Mouse (Mus musculus) heart, embryonic 15.5 days (tissue): Measurements from ENCODE around the gene Tnfsf9. TPM values are rescaled to one million over a fixed set of nuclear protein-coding genes. Genes with fewer than 3 reads are reported as not detected.
"Not testable (repeated sequence)": the region's sequence is repeated elsewhere in the genome, so short reads cannot be mapped to it uniquely, and the experiment has no call there.

ENCODE experiments used
- ATAC-seq: fragments of 200-750 bp; cut with Nextera tagmentation; replicated peaks from 2 replicates; pipeline ENCODE4 v1.8.0; 2017; ENCODE audit warnings: low read depth, moderate TSS enrichment; ENCODE audit not compliant: insufficient number of reproducible peaks, insufficient read depth, low FRiP score
- H3K27ac ChIP-seq: fragments of 300-500 bp; sonication (generic); 2 replicates; pipeline ENCODE4 v1.5.1; 2015; ENCODE audit warnings: mild to moderate bottlenecking, inconsistent platforms
- H3K27me3 ChIP-seq: fragments of 300-500 bp; sonication (generic); 2 replicates; pipeline ENCODE4 v1.6.1; 2015; ENCODE audit warnings: inconsistent platforms
- H3K36me3 ChIP-seq: fragments of 300-500 bp; sonication (generic); 2 replicates; pipeline ENCODE4 v1.6.1; 2015; ENCODE audit warnings: mild to moderate bottlenecking, inconsistent platforms
- H3K4me1 ChIP-seq: fragments of 300-500 bp; sonication (generic); replicated peaks from 2 replicates; pipeline ENCODE4 v1.6.1; 2015; ENCODE audit warnings: inconsistent platforms
- H3K4me2 ChIP-seq: fragments of 300-500 bp; sonication (generic); 2 replicates; pipeline ENCODE4 v1.6.1; 2015; ENCODE audit warnings: inconsistent platforms, mild to moderate bottlenecking, moderate library complexity
- H3K4me3 ChIP-seq: fragments of 300-500 bp; sonication (generic); 2 replicates; pipeline ENCODE4 v1.5.1; 2015; ENCODE audit warnings: mild to moderate bottlenecking, inconsistent platforms
- H3K9ac ChIP-seq: fragments of 300-500 bp; sonication (generic); 2 replicates; pipeline ENCODE4 v1.6.1; 2015; ENCODE audit warnings: mild to moderate bottlenecking, inconsistent platforms
- H3K9me3 ChIP-seq: fragments of 300-500 bp; sonication (generic); replicated peaks from 2 replicates; pipeline ENCODE4 v1.6.1; 2016; ENCODE audit warnings: inconsistent platforms
- WGBS: fragments of 180-500 bp; shearing (Covaris S2); methylation state at CpG from one replicate; pipeline ENCODE4 v1.1.7; 2015; ENCODE audit warnings: mixed read lengths; 5-methylcytosine and 5-hydroxymethylcytosine counted together
- polyA plus RNA-seq: library from polyadenylated mRNA; unstranded; fragments of >200 nt; fragmentation: Nextera tagmentation; extraction: Ambion mirVana; gene quantifications from 2 replicates; pipeline ENCODE4 v1.2.1, GENCODE M21; 2015

The Tnfsf9 gene
- polyA plus RNA-seq, 1 experiment from 2014 or later, result 3.0 TPM

DNA sequence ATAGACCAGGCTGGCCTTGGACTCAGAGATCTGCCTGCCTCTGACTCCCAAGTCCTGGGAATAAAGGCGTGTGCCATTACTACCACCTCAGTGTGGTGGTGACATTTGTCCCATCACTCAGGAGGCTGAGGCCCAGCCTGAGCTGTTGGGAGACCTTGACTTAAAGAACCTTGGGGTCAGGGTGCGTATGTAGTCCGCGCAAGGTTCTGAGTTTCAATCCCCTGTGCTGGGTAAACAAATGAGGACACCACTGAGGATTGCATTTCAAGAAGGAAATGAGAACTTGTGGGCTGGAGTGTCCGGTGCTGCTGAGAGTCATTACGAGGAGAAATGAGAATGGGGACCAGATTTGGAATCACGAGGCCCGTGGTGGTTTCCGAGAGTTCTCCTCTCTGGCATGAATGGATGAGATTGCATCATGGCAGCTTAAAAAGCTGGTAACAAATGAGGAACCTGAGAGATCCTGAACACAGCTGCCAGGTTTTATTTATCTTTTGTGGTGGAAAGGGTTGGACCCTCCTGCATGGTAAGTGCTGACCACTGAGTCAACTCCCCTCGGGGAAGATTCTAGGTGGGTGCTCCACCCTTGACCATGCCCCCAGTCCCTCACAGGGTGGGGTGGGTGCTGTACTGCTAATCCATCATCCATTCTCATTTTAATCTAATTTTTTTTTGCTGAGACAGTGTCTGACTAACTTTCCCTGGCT is 7.8 kb downstream of the Tnfsf9 start:
- ATAC-seq, result no peak
- H3K4me3 ChIP-seq, result no peak overlapping the region
- no peaks in the 10 kb centered on the region for H3K27me3 ChIP-seq
- no peaks in the 10 kb centered on the region for H3K36me3 ChIP-seq
- no peak overlapping the region for H3K27ac ChIP-seq
- H3K9ac ChIP-seq, result no peak overlapping the region
- WGBS, result 80% methylated on average over 10 of the region's 10 CpGs
- H3K4me1 ChIP-seq, result no peaks in the 10 kb centered on the region
- no peaks in the 10 kb centered on the region for H3K9me3 ChIP-seq
- no peak overlapping the region for H3K4me2 ChIP-seq

GRCm38 (mm10) chr17:57116801-57117200 is 11.7 kb downstream of the Tnfsf9 start:
- Histone ChIP-seq H3K9ac (no peak overlapping the region), H3K4me1 (peaks cover 4% of the 10 kb centered on the region), H3K27ac (no peak overlapping the region), H3K36me3 (no peaks in the 10 kb centered on the region), H3K27me3 (no peaks in the 10 kb centered on the region), H3K9me3 (no peaks in the 10 kb centered on the region), H3K4me3 (no peak overlapping the region), H3K4me2 (no peak overlapping the region)
- no peak for ATAC-seq
- WGBS, result 56% methylated on average over 2 of the region's 2 CpGs

DNA sequence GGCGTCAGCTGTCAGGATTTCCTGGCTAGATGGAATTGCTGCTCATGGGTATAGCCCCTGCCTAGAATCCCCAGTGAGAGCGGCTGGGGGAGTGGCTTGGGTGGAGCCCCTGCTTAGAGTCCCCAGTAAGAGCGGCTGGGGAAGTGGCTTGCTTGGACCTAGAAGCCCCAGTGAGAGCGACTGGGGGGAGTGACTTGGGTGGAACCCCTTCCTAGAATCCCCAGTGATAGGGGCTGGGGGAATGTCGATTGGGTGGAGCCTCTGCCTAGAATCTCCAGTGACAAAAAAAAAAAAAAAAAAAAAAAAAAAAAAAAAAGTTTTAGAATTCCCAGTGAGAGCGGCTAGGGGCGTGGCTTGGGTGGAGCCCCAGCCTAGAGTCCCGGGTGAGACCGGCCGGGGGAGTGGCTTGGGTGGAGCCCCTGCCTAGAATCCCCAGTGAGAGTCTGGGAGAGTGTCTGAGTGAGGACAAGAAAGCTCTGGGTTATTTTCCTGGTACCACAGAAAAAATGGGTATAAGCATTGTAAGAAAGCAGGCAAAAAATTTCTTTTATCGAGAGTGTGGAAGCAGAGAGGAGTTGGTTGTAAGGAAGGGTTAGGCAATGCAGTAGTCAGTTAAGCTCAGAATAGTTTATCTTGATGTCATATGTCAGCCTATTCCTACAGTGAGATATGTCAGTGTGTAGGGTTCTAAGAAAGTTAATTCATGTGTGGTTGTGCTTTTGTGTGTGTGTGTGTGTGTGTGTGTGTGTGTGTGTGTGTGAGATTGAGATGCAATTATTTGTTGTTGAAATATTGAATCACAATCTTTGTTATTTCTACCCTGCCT is 13.6 kb downstream of the Tnfsf9 start:
- Histone ChIP-seq H3K4me3 (0 out of 2 replicates have a peak overlapping the region, but pooled peaks have one; percentile 10), H3K36me3 (no peaks in the 10 kb centered on the region), H3K9me3 (no peaks in the 10 kb centered on the region), H3K9ac (no peak overlapping the region), H3K4me2 (peak overlapping the region; percentile 41), H3K4me1 (peaks cover 4% of the 10 kb centered on the region), H3K27me3 (no peaks in the 10 kb centered on the region), H3K27ac (no peak overlapping the region)
- ATAC-seq, result peak; percentile 79
- WGBS, result 3% methylated on average over 11 of the region's 11 CpGs

GRCm38 (mm10) chr17:57121856-57122255 is 16.7 kb downstream of the Tnfsf9 start:
- H3K27ac ChIP-seq, result no peak overlapping the region
- H3K4me1 ChIP-seq, result peaks cover 4% of the 10 kb centered on the region
- H3K9me3 ChIP-seq, result no peaks in the 10 kb centered on the region
- 77% methylated on average over 2 of the region's 2 CpGs for WGBS
- no peak for ATAC-seq
- H3K27me3 ChIP-seq, result no peaks in the 10 kb centered on the region
- H3K36me3 ChIP-seq, result no peaks in the 10 kb centered on the region
- no peak overlapping the region for H3K4me3 ChIP-seq
- H3K9ac ChIP-seq, result no peak overlapping the region
- H3K4me2 ChIP-seq, result no peak overlapping the region

DNA sequence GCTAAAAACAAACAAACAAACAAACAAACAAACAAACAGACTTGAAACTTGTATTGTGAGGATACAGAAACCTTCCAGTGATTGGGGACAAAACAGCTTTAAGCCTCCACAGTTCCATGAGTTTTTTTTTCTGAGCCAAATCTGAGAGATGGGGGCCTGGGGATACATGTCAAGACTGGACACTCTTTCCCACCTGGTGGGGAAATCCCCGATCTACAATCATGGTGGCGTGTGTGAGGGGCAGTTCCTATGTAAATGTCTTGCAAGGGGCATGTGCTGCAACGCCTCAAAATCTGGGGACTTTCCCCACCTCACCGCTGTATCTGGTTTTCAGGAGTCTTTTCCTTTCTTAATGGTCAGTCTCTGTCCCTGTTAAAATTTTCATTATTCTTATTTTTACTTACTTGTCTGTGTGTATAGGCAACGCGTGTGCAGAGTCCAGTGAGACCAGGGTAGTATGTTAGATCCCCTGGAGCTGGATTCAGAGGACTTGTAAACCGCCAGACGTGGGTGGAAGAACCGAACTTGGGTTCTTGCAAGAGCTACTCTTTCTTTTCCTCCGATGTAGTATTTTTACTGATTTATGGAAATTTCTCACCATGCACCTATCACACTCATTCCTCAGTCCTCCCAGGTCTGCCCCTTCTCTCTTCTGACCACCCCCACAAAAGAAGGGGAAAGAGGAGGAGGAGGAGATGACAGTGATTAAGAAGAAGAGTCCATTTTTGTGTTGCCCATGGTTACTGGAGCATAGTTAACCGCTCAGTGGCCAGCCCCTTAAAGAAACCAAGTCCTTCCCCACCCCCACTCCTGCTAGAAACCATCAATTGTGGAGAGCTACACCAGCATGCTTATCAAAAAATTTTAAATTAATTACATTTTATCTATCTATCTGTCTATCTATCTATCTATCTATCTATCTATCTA is 18.3 kb downstream of the Tnfsf9 start:
- ATAC-seq, result no peak
- H3K36me3 ChIP-seq, result no peaks in the 10 kb centered on the region

GRCm38 (mm10) chr17:57124792-57125191 is 19.7 kb downstream of the Tnfsf9 start:
- Histone ChIP-seq H3K4me3 (no peak overlapping the region), H3K27me3 (no peaks in the 10 kb centered on the region), H3K9ac (no peak overlapping the region), H3K4me1 (no peaks in the 10 kb centered on the region), H3K9me3 (no peaks in the 10 kb centered on the region), H3K4me2 (no peak overlapping the region), H3K27ac (no peak overlapping the region), H3K36me3 (no peaks in the 10 kb centered on the region)
- WGBS, result 78% methylated on average over 4 of the region's 4 CpGs
- ATAC-seq, result no peak

More for the DNA sequence above, 18.3 kb downstream of the Tnfsf9 start:
- 80% methylated on average over 11 of the region's 11 CpGs for WGBS
- Histone ChIP-seq H3K4me3 (no peak overlapping the region), H3K27me3 (no peaks in the 10 kb centered on the region), H3K9ac (no peak overlapping the region), H3K9me3 (no peaks in the 10 kb centered on the region), H3K4me2 (no peak overlapping the region), H3K27ac (no peak overlapping the region), H3K4me1 (peaks cover 4% of the 10 kb centered on the region)

GRCm38 (mm10) chr17:57125853-57126622 is 20.9 kb downstream of the Tnfsf9 start:
- no peak for ATAC-seq
- WGBS, result 47% methylated on average over 3 of the region's 3 CpGs

DNA sequence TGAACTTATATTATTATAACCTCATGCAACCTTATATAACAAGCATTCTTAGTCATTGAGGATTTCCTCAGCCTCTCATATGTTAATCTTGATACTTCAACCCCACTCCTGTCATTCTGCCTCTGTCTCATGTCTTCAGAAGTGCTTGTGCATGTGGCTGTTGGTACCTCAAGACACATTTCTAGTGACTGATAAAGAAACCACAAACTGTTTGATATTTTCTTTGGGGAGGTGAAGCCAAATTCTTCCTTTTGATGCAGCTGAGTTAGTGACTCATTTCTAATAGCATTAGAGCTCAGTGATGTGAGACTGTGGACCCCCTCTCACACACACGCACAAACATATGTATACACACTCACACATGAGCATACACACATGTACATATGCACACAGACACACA is 26.7 kb downstream of the Tnfsf9 start:
- H3K4me1 ChIP-seq, result no peaks in the 10 kb centered on the region
- 82% methylated on average over 1 of the region's 1 CpGs for WGBS
- H3K9me3 ChIP-seq, result no peaks in the 10 kb centered on the region
- H3K27ac ChIP-seq, result no peak overlapping the region
- no peak overlapping the region for H3K4me3 ChIP-seq
- no peak for ATAC-seq
- H3K36me3 ChIP-seq, result no peaks in the 10 kb centered on the region
- no peak overlapping the region for H3K4me2 ChIP-seq
- H3K9ac ChIP-seq, result no peak overlapping the region
- H3K27me3 ChIP-seq, result no peaks in the 10 kb centered on the region

More at GRCm38 (mm10) chr17:57125853-57126622, 20.9 kb downstream of the Tnfsf9 start:
- Histone ChIP-seq H3K4me3 (no peak overlapping the region), H3K27ac (no peak overlapping the region), H3K4me2 (no peak overlapping the region), H3K9ac (no peak overlapping the region), H3K4me1 (no peaks in the 10 kb centered on the region), H3K27me3 (no peaks in the 10 kb centered on the region), H3K9me3 (no peaks in the 10 kb centered on the region), H3K36me3 (no peaks in the 10 kb centered on the region)

GRCm38 (mm10) chr17:57134021-57134420 is 28.9 kb downstream of the Tnfsf9 start:
- not testable (repeated sequence) for ATAC-seq, H3K27ac ChIP-seq, H3K9me3 ChIP-seq, H3K9ac ChIP-seq, H3K4me2 ChIP-seq, H3K36me3 ChIP-seq, H3K27me3 ChIP-seq, H3K4me3 ChIP-seq, H3K4me1 ChIP-seq
- WGBS, result 12% methylated on average over 3 of the region's 3 CpGs

DNA sequence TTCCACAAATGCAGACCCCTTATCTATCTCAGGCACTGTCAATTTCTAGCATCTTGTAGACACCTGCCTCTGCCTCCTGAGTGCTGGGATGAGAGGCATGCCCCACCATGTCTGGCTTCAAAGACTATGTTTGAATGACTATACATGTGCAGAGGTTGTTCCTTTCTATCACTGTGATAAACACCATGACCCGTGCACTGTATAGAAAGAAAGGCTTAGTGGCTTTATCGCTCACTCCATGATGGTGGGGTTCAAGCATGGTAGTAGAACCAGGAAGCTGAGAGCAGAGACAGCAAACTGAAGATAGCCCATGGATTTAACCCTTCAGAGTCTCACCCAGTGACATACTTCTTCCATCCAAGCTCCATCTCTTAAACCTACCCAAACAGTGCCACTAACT is 29.6 kb downstream of the Tnfsf9 start:
- ATAC-seq, result no peak
- Histone ChIP-seq H3K4me1 (no peaks in the 10 kb centered on the region), H3K27ac (no peak overlapping the region), H3K27me3 (no peaks in the 10 kb centered on the region), H3K4me3 (no peak overlapping the region), H3K9ac (no peak overlapping the region), H3K9me3 (no peaks in the 10 kb centered on the region), H3K36me3 (no peaks in the 10 kb centered on the region), H3K4me2 (no peak overlapping the region)
- WGBS, result 67% methylated on average over 2 of the region's 2 CpGs
